Mouse (Mus musculus) gastrocnemius, postnatal 14 days (tissue): ENCODE measurements around the gene Amn. TPM values are rescaled to one million over a fixed set of nuclear protein-coding genes. Genes with fewer than 3 reads are reported as not detected.

Source experiments
- DNase-seq: peaks from one replicate; pipeline ENCODE4 v3.0.0; 2021; ENCODE audit warnings: mixed read lengths
- intact Hi-C: fragments of 180-260 bp; cut with DNase I; formaldehyde crosslinking; loops from one replicate; pipeline ENCODE4 v1.15.1; 2025; ENCODE audit warnings: low total_unique reads
- total RNA-seq, 2 experiments: library from RNA; stranded (reverse); gene quantifications; 2 replicates each; pipeline ENCODE4 v1.2.3; 2021

Gene Amn
- total RNA-seq, 2 experiments from 2014 or later = 0.25 TPM; not detected in 1

GRCm38 (mm10) chr12:111311775-111312174 lies 40.9 kb downstream of the Amn start:
- intact Hi-C loops = no loop called here
- no peak for DNase-seq

- intact Hi-C loops = no loop called here
- no peak for DNase-seq
These were observed 43.4 kb downstream of the Amn start for GRCm38 (mm10) chr12:111314273-111314672.

DNA sequence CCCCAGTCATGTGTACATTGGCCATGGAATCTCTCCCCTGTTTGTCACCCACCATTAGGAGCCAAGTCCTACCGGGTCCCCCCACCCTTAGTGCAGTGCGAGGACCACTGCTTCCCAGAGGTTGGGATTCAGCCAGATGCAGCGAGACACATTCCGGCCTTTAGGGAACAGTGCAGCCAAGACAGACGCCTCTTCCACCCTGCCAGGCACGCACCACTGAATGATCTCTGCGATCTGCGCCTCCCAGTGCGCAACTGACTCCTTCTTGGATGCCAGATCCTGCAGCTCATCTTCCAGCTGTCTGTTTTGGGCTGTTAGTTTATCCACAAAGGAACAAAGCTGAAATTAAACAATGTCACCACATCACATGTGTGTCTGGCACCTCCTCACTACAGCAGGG lies 46.8 kb downstream of the Amn start:
- no peak for DNase-seq
- intact Hi-C loops = no loop called here

- intact Hi-C loops = no loop called here
These were observed 49.7 kb downstream of the Amn start for GRCm38 (mm10) chr12:111320549-111320948.

DNA sequence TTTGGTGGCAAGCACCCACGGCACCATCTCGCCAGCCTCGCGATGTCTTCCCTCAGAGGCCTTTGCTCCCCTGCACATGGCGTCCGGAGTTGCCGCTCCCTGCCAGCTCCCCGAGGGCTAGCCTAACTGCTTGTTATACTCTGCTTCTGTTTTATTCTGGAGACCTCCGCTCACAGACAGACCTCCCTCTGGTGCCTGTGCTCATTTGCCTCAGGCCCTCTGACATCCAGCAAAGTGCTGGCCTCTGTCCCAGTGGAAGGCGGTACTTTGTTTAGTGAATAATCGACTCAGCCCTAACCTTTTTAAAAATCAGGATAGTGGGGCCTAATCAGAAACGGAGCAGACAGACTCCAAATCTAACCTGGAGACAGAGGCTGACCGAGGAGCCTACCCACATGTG lies 50.9 kb downstream of the Amn start:
- no peak for DNase-seq
- intact Hi-C loops = no loop called here

More at GRCm38 (mm10) chr12:111320549-111320948, 49.7 kb downstream of the Amn start:
- DNase-seq = no peak

GRCm38 (mm10) chr12:111323423-111323822 lies 52.5 kb downstream of the Amn start:
- DNase-seq = no peak
- intact Hi-C loops = no loop called here

- intact Hi-C loops = no loop called here
- no peak for DNase-seq
These were observed 53.6 kb downstream of the Amn start for GRCm38 (mm10) chr12:111324536-111324935.

DNA sequence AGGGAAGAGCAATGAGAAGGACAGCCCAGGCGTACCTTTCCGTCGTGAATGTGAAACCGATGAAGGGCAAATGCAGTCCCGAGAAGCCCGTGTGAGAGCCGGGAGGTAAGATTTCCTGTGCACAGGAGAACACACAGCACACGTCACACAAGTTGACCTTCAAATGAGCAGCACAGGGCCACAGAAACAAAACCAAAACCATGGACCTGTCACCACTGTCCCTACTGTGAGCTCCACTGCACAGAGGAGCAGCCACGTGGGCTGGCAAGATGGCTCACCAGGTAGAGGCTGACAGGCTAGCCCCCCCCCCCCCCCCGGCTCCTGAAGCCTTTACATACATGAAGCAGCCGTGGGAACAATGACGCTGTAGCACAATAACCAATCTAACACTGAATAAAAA lies 54.1 kb downstream of the Amn start:
- intact Hi-C loops = no loop called here

GRCm38 (mm10) chr12:111325744-111326424 lies 55.0 kb downstream of the Amn start:
- intact Hi-C loops = no loop called here
- DNase-seq = no peak

More for the DNA sequence above, 54.1 kb downstream of the Amn start:
- no peak for DNase-seq

Other genes with a start within 250 kb of the Amn start
- 10 to 100 TPM; 11.5 to 12.7 TPM for gene Rcor1, start 231.7 kb upstream of the Amn start, total RNA-seq
- 10 to 100 TPM; 10.5 to 18.7 TPM for gene Traf3, start 104.7 kb upstream of the Amn start, total RNA-seq
- not detected for gene 4930595D18Rik, start 86.6 kb upstream of the Amn start, total RNA-seq
- 10 to 100 TPM; 32.2 to 34.1 TPM for gene Cdc42bpb, start 106.6 kb downstream of the Amn start, total RNA-seq
- gene Lbhd2, start 135.7 kb downstream of the Amn start, total RNA-seq = not detected
- gene Exoc3l4, start 145.9 kb downstream of the Amn start, total RNA-seq = 10 to 100 TPM; 12.8 to 23.8 TPM
- 10 to 100 TPM; 22.7 to 46.6 TPM for gene Tnfaip2, start 171.4 kb downstream of the Amn start, total RNA-seq
- 1 to 10 TPM; 1.7 to 3.4 TPM for gene Gm266, start 214.7 kb downstream of the Amn start, total RNA-seq